Mouse (Mus musculus): ENCODE measurements at regions not wholly inside any gene's neighbourhood (a gene's known extent, or its start where the extent isn't known, plus 50 kb on each side); places are given as distances from the start of the nearest gene placed in this dataset.

DNA sequence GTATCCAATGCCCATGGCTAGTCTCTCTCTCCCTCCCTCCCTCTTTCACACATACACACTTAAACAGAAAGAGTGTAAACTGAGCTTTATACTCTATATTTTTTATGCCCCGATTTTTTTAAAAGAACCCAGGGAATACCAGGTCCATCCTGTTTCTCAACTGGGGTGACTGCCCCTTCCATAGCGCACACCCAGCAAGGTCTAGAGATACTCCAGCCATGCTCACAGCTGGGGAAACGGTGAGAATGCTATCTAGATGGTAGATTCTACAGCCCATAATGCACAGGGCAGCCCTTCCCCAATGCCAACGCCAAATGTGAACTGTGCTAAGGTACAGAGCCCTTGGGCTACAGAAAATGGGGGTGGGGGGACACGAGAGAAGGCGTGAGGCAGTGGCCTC, 51.2 kb upstream of the Tln2 start:
- intact Hi-C loops (cut with DNase I), result no loop called here
- DNase-seq (ENCODE audit: extremely low spot score in 1 of 2, low spot score in 2 of 2), result no peak

DNA sequence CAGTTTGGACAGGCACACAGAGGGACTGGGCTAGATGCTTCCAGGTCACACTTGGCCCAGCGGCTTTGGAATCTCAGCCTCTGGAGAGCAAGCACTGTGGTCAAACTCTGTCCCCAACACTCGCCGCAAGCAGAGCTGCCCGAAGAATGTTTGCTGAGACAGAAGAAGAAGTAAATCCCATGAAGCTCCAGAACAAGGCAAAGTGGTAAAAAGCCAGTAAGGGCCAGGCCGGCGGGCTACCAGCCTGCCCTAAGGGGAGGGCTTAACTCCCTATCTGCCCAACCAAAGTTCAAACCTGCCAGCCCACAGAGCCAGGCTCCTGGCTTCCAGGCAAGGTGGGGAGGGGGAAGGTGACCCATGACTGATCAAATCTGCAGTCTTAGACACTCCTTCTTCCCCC, 52.2 kb upstream of the Tln2 start:
- intact Hi-C loops (cut with DNase I), result no loop called here
- DNase-seq (ENCODE audit: extremely low spot score in 1 of 2, low spot score in 2 of 2), result no peak

DNA sequence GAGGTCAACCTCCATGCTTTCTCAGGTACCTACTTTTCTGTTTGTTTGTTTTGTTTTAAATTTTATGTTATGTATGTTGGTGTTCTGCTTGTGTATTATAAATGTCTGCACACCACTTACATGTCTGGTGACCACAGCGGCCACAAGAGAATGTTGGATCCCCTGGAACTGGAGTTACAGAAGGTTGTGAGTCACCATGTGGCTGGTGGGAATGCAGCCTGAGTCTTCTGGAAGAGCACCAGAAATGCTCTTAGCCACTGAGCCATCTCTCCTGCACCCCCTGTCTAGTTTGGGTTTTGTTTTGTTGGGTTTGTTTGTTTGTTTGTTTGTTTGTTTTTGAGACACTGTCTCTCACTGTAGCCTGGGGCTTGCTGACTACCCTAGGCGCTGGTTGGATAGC, 52.6 kb upstream of the Tln2 start:
- intact Hi-C loops (cut with DNase I), result no loop called here
- DNase-seq (ENCODE audit: extremely low spot score in 1 of 2, low spot score in 2 of 2), result no peak

DNA sequence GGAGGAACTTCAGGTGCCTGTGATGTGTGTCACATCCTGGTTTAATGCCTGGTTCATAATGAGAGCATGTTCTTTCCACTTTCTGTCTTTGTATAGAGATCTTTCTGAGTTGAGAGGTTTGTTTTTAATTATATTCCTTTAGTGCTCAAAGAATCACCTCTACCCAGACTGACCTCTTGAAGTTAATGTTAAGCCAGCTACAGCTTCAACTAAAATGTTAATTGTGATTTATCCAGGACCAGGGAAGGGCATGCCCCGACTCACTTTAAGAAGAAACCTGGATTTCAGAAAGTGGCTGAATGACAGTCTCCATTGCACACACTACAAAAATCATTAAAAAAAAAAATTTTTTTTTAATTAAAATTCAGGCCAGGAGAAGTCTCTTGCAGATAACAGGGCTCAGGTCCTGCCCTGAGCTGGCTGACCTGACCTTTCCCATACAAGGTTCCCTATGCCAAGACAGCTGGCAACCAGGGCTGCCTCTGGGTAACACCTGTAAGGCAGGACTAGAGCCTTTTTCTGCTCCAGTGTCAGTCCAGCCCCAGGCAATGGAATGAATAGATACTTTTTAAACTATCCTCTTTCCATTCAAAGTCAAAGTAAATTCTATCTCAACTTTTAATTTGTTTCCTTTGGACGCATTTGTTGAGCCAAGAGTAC, 54.7 kb upstream of the Tln2 start:
- intact Hi-C loops (cut with DNase I), result no loop called here
- DNase-seq (ENCODE audit: extremely low spot score in 1 of 2, low spot score in 2 of 2), result no peak

- DNase-seq (ENCODE audit: extremely low spot score in 1 of 2, low spot score in 2 of 2), result no peak
- intact Hi-C loops (cut with DNase I), result no loop called here
These were observed 56.7 kb upstream of the Tln2 start for GRCm38 (mm10) chr9:67616207-67616606.

DNA sequence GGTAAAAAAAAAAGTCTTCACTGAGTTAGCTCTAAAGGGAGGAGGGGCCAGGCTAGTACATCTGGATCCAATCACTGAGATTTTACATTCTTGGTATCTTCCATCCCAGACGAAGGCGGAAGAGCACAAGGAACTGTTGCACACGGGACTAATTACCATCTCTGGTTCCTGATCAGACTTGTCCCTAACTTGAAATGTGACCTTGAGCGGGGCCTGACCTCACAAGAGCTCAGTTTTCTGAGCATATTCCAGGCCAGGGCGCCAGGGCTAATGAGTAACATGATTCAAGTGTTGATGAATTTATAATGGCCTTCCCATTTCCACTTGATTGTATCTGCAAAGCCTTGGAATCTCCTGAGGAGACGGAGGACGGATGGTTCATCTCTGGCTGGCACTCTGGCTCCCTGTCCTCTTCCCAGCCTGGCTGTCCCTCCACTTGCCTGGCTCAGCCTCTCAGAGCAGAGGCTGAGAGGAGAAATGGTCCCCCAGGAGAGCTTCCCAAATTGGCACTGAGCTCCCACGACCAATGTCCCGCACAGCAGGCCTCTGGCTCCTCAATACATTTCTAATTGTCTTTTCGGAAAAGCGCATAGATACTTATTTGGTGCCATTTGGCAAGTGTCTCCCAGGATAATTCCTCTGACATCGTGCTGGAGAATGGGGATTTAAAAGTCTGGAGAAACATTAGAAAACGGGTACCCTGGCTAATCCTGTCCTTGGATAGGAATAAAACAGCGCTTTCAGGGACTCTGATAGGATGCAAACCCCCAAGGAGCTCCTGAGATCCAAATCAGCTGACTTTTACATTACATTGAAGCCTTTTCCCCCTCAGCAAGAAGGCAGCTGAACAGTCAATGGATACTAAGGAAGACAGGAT, 58.1 kb upstream of the Tln2 start:
- intact Hi-C loops (cut with DNase I), result no loop called here
- no peak for DNase-seq (ENCODE audit: extremely low spot score in 1 of 2, low spot score in 2 of 2)

DNA sequence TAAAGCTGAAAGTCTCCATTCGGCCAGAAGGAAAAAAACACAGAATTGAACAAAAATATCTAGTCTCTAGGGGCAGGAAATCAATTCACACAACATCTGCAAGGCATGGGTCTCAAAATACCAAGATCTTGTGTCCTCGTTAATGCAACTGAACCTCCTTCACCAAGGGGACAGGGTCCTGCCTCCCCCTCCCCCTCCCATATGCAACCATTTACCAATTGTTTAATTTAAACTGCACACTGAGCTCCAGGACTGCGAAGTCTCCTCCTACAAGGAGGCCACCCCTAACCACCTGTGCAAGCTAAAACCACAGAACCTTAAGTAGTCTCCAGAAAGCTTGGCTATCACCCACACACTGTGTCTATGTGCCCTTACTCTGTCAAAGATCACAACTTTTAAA, 61.4 kb upstream of the Tln2 start:
- intact Hi-C loops (cut with DNase I), result no loop called here
- no peak for DNase-seq (ENCODE audit: extremely low spot score in 1 of 2, low spot score in 2 of 2)

GRCm38 (mm10) chr9:67627196-67627595, 67.7 kb upstream of the Tln2 start:
- no peak for DNase-seq (ENCODE audit: extremely low spot score in 1 of 2, low spot score in 2 of 2)
- intact Hi-C loops (cut with DNase I), result no loop called here

DNA sequence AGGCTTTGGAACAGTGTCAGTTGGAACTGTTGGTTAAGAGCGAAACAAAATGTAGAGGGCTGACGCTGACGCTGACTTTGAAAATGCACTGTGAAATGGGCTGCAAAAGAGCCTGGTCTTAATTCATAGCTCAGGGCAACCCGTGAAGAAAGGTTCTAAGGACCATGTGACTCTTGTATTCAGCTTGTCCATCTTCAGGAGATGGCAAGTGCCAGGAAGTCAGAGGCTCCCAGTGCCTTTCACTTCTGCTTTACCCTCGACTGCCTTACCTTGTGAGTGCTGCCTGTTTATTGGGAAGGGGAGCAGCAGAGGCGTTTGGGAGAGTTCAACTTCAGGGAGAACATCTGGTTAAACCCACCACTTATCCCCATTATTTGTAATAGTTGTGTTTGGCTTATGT, 70.1 kb upstream of the Tln2 start:
- DNase-seq (ENCODE audit: extremely low spot score in 1 of 2, low spot score in 2 of 2), result no peak
- intact Hi-C loops (cut with DNase I), result loop anchor here (5.0 to 10.0 kb wide), 3 partner anchors 215 to 582 kb away; partner anchors contain the start of gene Tpm1

DNA sequence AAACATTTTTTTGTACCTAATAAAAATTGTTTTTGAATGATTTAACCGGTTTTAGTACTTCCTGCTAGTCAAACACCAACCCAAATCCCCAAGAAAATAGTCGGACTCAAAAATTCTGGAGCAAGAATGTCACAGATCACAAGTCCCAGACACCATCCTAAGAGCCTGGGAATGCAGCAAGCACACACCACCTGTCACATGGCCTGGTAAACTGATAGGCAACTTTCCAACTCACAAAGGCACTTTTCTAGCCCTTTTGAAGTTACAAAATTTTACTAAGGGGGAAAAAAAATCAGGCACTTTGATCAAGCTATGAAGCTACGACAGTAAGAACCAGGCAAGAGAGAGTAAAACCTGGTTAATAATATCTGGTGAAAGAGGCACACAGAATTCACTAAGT, 70.7 kb upstream of the Tln2 start:
- intact Hi-C loops (cut with DNase I), result loop anchor here (5.0 to 10.0 kb wide), 3 partner anchors 215 to 583 kb away; partner anchors contain the start of gene Tpm1
- DNase-seq (ENCODE audit: extremely low spot score in 1 of 2, low spot score in 2 of 2), result no peak

GRCm38 (mm10) chr9:67631741-67632243, 72.3 kb upstream of the Tln2 start:
- intact Hi-C loops (cut with DNase I), result loop anchor here (5.0 to 10.0 kb wide), 3 partner anchors 217 to 584 kb away; partner anchors contain the start of gene Tpm1
- DNase-seq (ENCODE audit: extremely low spot score in 1 of 2, low spot score in 2 of 2), result no peak

GRCm38 (mm10) chr9:67632521-67633025, 73.1 kb upstream of the Tln2 start:
- intact Hi-C loops (cut with DNase I), result loop anchor here (5.0 to 10.0 kb wide), 3 partner anchors 218 to 585 kb away; partner anchors contain the start of gene Tpm1
- peak in 1 of 2 experiments; percentile 52 for DNase-seq (ENCODE audit: extremely low spot score in 1 of 2, low spot score in 2 of 2)

GRCm38 (mm10) chr9:67633026-67633741, 73.7 kb upstream of the Tln2 start:
- intact Hi-C loops (cut with DNase I), result loop anchor here (5.0 to 10.0 kb wide), 3 partner anchors 218 to 586 kb away; partner anchors contain the start of gene Tpm1
- DNase-seq (ENCODE audit: extremely low spot score in 1 of 2, low spot score in 2 of 2), result peak; percentile 27 to 56

- intact Hi-C loops (cut with DNase I), result loop anchor here (5.0 to 10.0 kb wide), 3 partner anchors 219 to 587 kb away; partner anchors contain the start of gene Tpm1
These were observed 74.4 kb upstream of the Tln2 start for GRCm38 (mm10) chr9:67633761-67634441.

GRCm38 (mm10) chr9:67646820-67647219, 87.3 kb upstream of the Tln2 start:
- intact Hi-C loops (cut with DNase I), result no loop called here
- DNase-seq (ENCODE audit: extremely low spot score in 1 of 2, low spot score in 2 of 2), result no peak

More at GRCm38 (mm10) chr9:67633761-67634441, 74.4 kb upstream of the Tln2 start:
- DNase-seq (ENCODE audit: extremely low spot score in 1 of 2, low spot score in 2 of 2), result peak; percentile 44 to 85

DNA sequence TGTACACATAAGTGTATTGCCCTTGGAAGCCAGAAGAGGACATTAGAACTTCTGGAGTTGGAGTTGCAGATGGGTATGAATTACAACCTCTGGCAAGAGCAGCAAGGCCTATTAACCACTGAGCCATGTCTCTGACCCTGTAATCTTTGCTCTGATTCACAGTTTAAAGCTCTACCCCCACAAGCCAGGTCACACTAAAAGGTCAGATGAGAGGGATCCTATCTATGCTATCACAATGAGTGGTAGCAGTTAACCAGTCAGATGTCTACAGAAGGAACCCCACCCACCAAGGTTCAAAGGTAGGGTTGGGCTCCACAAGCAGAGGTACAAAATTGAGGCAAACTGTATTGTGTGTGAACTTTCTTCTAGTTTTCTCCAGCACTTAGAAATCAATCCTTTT, 94.5 kb upstream of the C2cd4b start:
- intact Hi-C loops (cut with DNase I), result no loop called here
- DNase-seq (ENCODE audit: extremely low spot score in 1 of 2, low spot score in 2 of 2), result no peak

- intact Hi-C loops (cut with DNase I), result no loop called here
- no peak for DNase-seq (ENCODE audit: extremely low spot score in 1 of 2, low spot score in 2 of 2)
These were observed 88.8 kb upstream of the C2cd4b start for GRCm38 (mm10) chr9:67670261-67671020.

DNA sequence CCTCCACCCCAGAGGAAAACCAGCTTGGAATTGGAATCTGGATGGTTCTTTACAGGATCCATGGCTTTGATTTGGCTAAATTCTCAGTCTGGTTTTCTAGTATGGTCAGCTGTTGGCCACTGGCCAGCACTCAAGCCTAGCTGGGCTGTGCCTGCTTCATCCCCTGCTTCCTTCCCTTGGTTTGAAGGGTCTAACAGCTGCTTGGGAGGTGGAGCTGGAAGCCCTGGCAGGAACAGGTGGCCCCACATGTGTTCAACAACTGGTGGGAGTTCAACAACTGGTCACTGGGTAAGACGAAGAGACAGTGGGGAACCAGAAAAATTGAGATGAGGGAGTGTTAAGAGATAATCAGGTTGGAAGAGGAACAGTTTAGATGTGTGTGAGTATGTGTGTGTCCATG, 82.3 kb upstream of the C2cd4b start:
- DNase-seq (ENCODE audit: extremely low spot score in 1 of 2, low spot score in 2 of 2), result no peak
- intact Hi-C loops (cut with DNase I), result no loop called here
